Mouse (Mus musculus) layer of hippocampus, postnatal 14 days (tissue): Measurements from ENCODE around the gene Caskin1. TPM values are rescaled to one million over a fixed set of nuclear protein-coding genes. Genes with fewer than 3 reads are reported as not detected.

Experiments used
- total RNA-seq, 2 experiments: library from RNA; stranded (reverse); gene quantifications; 2 replicates each; pipeline ENCODE4 v1.2.3; 2021

The Caskin1 gene
- total RNA-seq, 2 experiments from 2014 or later: 155 to 161 TPM

Other genes starting within 250 kb of the Caskin1 start
- 1 to 10 TPM; 5.9 to 8.2 TPM for gene Ccnf, start 237.1 kb upstream of the Caskin1 start, total RNA-seq
- 1 to 10 TPM; 1.3 to 1.8 TPM for gene Abca17, start 137.5 kb upstream of the Caskin1 start, total RNA-seq
- 100 to 1,000 TPM; 102 to 104 TPM for gene Abca3, start 136.7 kb upstream of the Caskin1 start, total RNA-seq
- 100 to 1,000 TPM; 133 to 141 TPM for gene Rnps1, start 74.0 kb upstream of the Caskin1 start, total RNA-seq
- gene Eci1, start 62.0 kb upstream of the Caskin1 start, total RNA-seq: 10 to 100 TPM; 25.4 to 28.0 TPM
- 1 to 10 TPM; 5.2 to 8.1 TPM for gene Dnase1l2, start 45.5 kb upstream of the Caskin1 start, total RNA-seq
- gene E4f1, start 18.3 kb upstream of the Caskin1 start, total RNA-seq: 10 to 100 TPM; 27.8 to 32.3 TPM
- gene Pgp, start 18.2 kb upstream of the Caskin1 start, total RNA-seq: 10 to 100 TPM; 71.8 to 73.5 TPM
- 1 to 10 TPM; 1.0 to 2.1 TPM for gene Bricd5, start 14.7 kb upstream of the Caskin1 start, total RNA-seq
- gene Mlst8, start 9.5 kb upstream of the Caskin1 start, total RNA-seq: 10 to 100 TPM; 30.7 to 32.1 TPM
- 10 to 100 TPM; 93.6 to 96.0 TPM for gene Traf7, start 39.3 kb downstream of the Caskin1 start, total RNA-seq
- gene Rab26, start 45.6 kb downstream of the Caskin1 start, total RNA-seq: 10 to 100 TPM; 60.1 to 69.3 TPM
- 10 to 100 TPM; 71.1 to 85.9 TPM for gene Pkd1, start 61.2 kb downstream of the Caskin1 start, total RNA-seq
- gene Tsc2, start 144.0 kb downstream of the Caskin1 start, total RNA-seq: 100 to 1,000 TPM; 160 to 162 TPM
- 1 to 10 TPM; 3.9 to 5.3 TPM for gene Nthl1, start 144.1 kb downstream of the Caskin1 start, total RNA-seq
- gene Slc9a3r2, start 161.7 kb downstream of the Caskin1 start, total RNA-seq: 10 to 100 TPM; 47.9 to 52.4 TPM
- 1 to 10 TPM; 3.7 to 3.9 TPM for gene Npw, start 169.9 kb downstream of the Caskin1 start, total RNA-seq
- gene Zfp598, start 181.1 kb downstream of the Caskin1 start, total RNA-seq: 10 to 100 TPM; 36.5 to 40.7 TPM
- 100 to 1,000 TPM; 197 to 204 TPM for gene Syngr3, start 201.4 kb downstream of the Caskin1 start, total RNA-seq
- 10 to 100 TPM; 18.5 to 19.8 TPM for gene Gfer, start 207.6 kb downstream of the Caskin1 start, total RNA-seq
- 1 to 10 TPM; 2.7 to 4.4 TPM for gene Noxo1, start 207.6 kb downstream of the Caskin1 start, total RNA-seq
- 10 to 100 TPM; 28.5 to 29.1 TPM for gene Tbl3, start 219.1 kb downstream of the Caskin1 start, total RNA-seq
- gene Rnf151, start 229.5 kb downstream of the Caskin1 start, total RNA-seq: not detected
- gene Rps2, start 229.5 kb downstream of the Caskin1 start, total RNA-seq: 100 to 1,000 TPM; 494 to 506 TPM
- gene Ndufb10, start 235.9 kb downstream of the Caskin1 start, total RNA-seq: 100 to 1,000 TPM; 186 to 200 TPM
- 1 to 10 TPM in 1 of 2 experiments, under 1 TPM in 1; 0.79 to 1.0 TPM for gene Rpl3l, start 239.2 kb downstream of the Caskin1 start, total RNA-seq
- 10 to 100 TPM; 44.4 to 51.2 TPM for gene Msrb1, start 248.0 kb downstream of the Caskin1 start, total RNA-seq